Mouse (Mus musculus) stomach, embryonic 14.5 days (tissue): Measurements from ENCODE around the gene G6pc3. TPM values are rescaled to one million over a fixed set of nuclear protein-coding genes. Genes with fewer than 3 reads are reported as not detected.
"Not testable (repeated sequence)": the region's sequence is repeated elsewhere in the genome, so short reads cannot be mapped to it uniquely, and the experiment has no call there.

Experiments
- ATAC-seq: fragments of 200-750 bp; cut with Nextera tagmentation; 2 replicates; pipeline ENCODE4 v1.8.0; 2017; ENCODE audit warnings: low read depth, moderate TSS enrichment; ENCODE audit not compliant: insufficient number of reproducible peaks, insufficient read depth, low FRiP score
- H3K27ac ChIP-seq: fragments of 300-500 bp; sonication (generic); 2 replicates; pipeline ENCODE4 v1.5.1; 2014; ENCODE audit warnings: mild to moderate bottlenecking, low read length, moderate library complexity, mixed read lengths
- H3K27me3 ChIP-seq: fragments of 300-500 bp; sonication (generic); 2 replicates; pipeline ENCODE4 v1.6.1; 2014; ENCODE audit warnings: low read length, control low read depth, mixed read lengths; ENCODE audit not compliant: control insufficient read depth, insufficient read depth
- H3K36me3 ChIP-seq: fragments of 300-500 bp; sonication (generic); 2 replicates; pipeline ENCODE4 v1.6.1; 2014; ENCODE audit warnings: mild to moderate bottlenecking, control low read depth, low read length, moderate library complexity, mixed read lengths; ENCODE audit not compliant: control insufficient read depth, insufficient read depth
- H3K4me1 ChIP-seq: fragments of 300-500 bp; sonication (generic); 2 replicates; pipeline ENCODE4 v1.6.1; 2014; ENCODE audit warnings: low read length, control low read depth, mixed read lengths; ENCODE audit not compliant: control insufficient read depth, insufficient read depth
- H3K4me2 ChIP-seq: fragments of 300-500 bp; sonication (generic); replicated peaks from 2 replicates; pipeline ENCODE4 v1.6.1; 2014; ENCODE audit warnings: low read depth, low read length, control low read depth
- H3K4me3 ChIP-seq: fragments of 300-500 bp; sonication (generic); 2 replicates; pipeline ENCODE4 v1.5.1; 2014; ENCODE audit warnings: low read depth, low read length, control low read depth
- H3K9ac ChIP-seq: fragments of 300-500 bp; sonication (generic); replicated peaks from 2 replicates; pipeline ENCODE4 v1.6.1; 2014; ENCODE audit warnings: low read depth, mild to moderate bottlenecking, control low read depth, low read length, moderate library complexity, mixed read lengths
- H3K9me3 ChIP-seq: fragments of 300-500 bp; sonication (generic); 2 replicates; pipeline ENCODE4 v1.6.1; 2016; ENCODE audit warnings: low read depth, low read length, control low read depth; ENCODE audit not compliant: control insufficient read depth
- WGBS: fragments of 180-500 bp; shearing (Covaris S2); extraction: QIAGEN DNeasy Blood & Tissue Kit; methylation state at CpG from one replicate; pipeline ENCODE4 v1.1.7; 2014; 5-methylcytosine and 5-hydroxymethylcytosine counted together
- polyA plus RNA-seq: library from polyadenylated mRNA; unstranded; fragments of >200 nt; fragmentation: Nextera tagmentation; extraction: Ambion mirVana; gene quantifications from 2 replicates; pipeline ENCODE4 v1.2.1, GENCODE M21; 2014

G6pc3 gene
- polyA plus RNA-seq, 1 experiment from 2014 or later: 36.6 TPM

- no peak for ATAC-seq
- Histone ChIP-seq H3K27me3 (peaks cover 42% of the 10 kb centered on the region), H3K4me2 (no peak overlapping the region; the same call in 1 of the 2 replicates), H3K27ac (no peak overlapping the region), H3K4me1 (peaks cover 14% of the 10 kb centered on the region; the same call in 1 of the 2 replicates), H3K4me3 (no peak overlapping the region), H3K36me3 (no peaks in the 10 kb centered on the region; the same call in 1 of the 2 replicates), H3K9me3 (no peaks in the 10 kb centered on the region), H3K9ac (no peak overlapping the region)
- WGBS: 12% methylated on average over 34 of the region's 34 CpGs
Observed at GRCm38 (mm10) chr11:102147213-102147989, 42.0 kb upstream of the G6pc3 start.

- H3K9me3 ChIP-seq: no peaks in the 10 kb centered on the region
- peak within 1 kb of the TSS; percentile 53 for H3K9ac ChIP-seq
- no peaks in the 10 kb centered on the region for H3K27me3 ChIP-seq
- under 1% methylated on average over 37 of the region's 37 CpGs for WGBS
- H3K36me3 ChIP-seq: peaks cover 9% of the 10 kb centered on the region; the same call in 1 of the 2 replicates
- H3K27ac ChIP-seq: peak within 1 kb of the TSS; percentile 40; the same call in 1 of the 2 replicates
- peaks cover 6% of the 10 kb centered on the region for H3K4me1 ChIP-seq
- ATAC-seq: peak; percentile 76; the same call in 1 of the 2 replicates
- peak within 1 kb of the TSS; percentile 92 for H3K4me2 ChIP-seq
- peak within 1 kb of the TSS; percentile 60 for H3K4me3 ChIP-seq
Observed at GRCm38 (mm10) chr11:102156039-102156785, 33.2 kb upstream of the G6pc3 start, which contains the start of gene Tmem101. Gene Tmem101 (minus strand): TSS chr11:102156404.

- Histone ChIP-seq H3K4me2 (peak overlapping the region; percentile 92; the same call in 1 of the 2 replicates), H3K4me1 (peaks cover 6% of the 10 kb centered on the region), H3K36me3 (peaks cover 14% of the 10 kb centered on the region; the same call in 1 of the 2 replicates), H3K4me3 (peak overlapping the region; percentile 60; the same call in 1 of the 2 replicates), H3K27me3 (no peaks in the 10 kb centered on the region), H3K9ac (no peak overlapping the region), H3K27ac (no peak overlapping the region), H3K9me3 (no peaks in the 10 kb centered on the region)
- 9% methylated on average over 1 of the region's 1 CpGs for WGBS
- no peak for ATAC-seq
Observed at GRCm38 (mm10) chr11:102156786-102157089, 32.7 kb upstream of the G6pc3 start.

GRCm38 (mm10) chr11:102158024-102158423 lies 31.4 kb upstream of the G6pc3 start:
- H3K27me3 ChIP-seq, H3K9me3 ChIP-seq, H3K27ac ChIP-seq, H3K4me1 ChIP-seq, H3K4me2 ChIP-seq, ATAC-seq, H3K4me3 ChIP-seq, H3K9ac ChIP-seq: not testable (repeated sequence)
- 73% methylated on average over 2 of the region's 2 CpGs for WGBS
- peaks cover 19% of the 10 kb centered on the region for H3K36me3 ChIP-seq

- H3K4me1 ChIP-seq: peaks cover 6% of the 10 kb centered on the region
- no peaks in the 10 kb centered on the region for H3K9me3 ChIP-seq
- no peak for ATAC-seq
- H3K9ac ChIP-seq: no peak overlapping the region
- 67% methylated on average over 5 of the region's 5 CpGs for WGBS
- no peak overlapping the region for H3K4me2 ChIP-seq
- no peak overlapping the region for H3K27ac ChIP-seq
- H3K36me3 ChIP-seq: peaks cover 27% of the 10 kb centered on the region
- H3K4me3 ChIP-seq: no peak overlapping the region
- H3K27me3 ChIP-seq: no peaks in the 10 kb centered on the region
Observed at GRCm38 (mm10) chr11:102159781-102160180, 29.6 kb upstream of the G6pc3 start.

- no peaks in the 10 kb centered on the region for H3K9me3 ChIP-seq
- WGBS: 33% methylated on average over 6 of the region's 6 CpGs
- H3K27me3 ChIP-seq: no peaks in the 10 kb centered on the region
- H3K4me1 ChIP-seq: no peaks in the 10 kb centered on the region
- H3K27ac ChIP-seq: no peak overlapping the region
- H3K4me2 ChIP-seq: no peak overlapping the region
- no peak overlapping the region for H3K4me3 ChIP-seq
- H3K9ac ChIP-seq: no peak overlapping the region
- peaks cover 64% of the 10 kb centered on the region for H3K36me3 ChIP-seq
- ATAC-seq: no peak
Observed at GRCm38 (mm10) chr11:102165971-102166722, 23.3 kb upstream of the G6pc3 start.

GRCm38 (mm10) chr11:102167539-102167938 lies 21.9 kb upstream of the G6pc3 start:
- no peak for ATAC-seq
- Histone ChIP-seq H3K9me3 (no peaks in the 10 kb centered on the region), H3K27ac (no peak overlapping the region), H3K9ac (no peak overlapping the region), H3K4me1 (no peaks in the 10 kb centered on the region), H3K27me3 (no peaks in the 10 kb centered on the region), H3K4me3 (no peak overlapping the region), H3K4me2 (no peak overlapping the region), H3K36me3 (peaks cover 58% of the 10 kb centered on the region)
- 88% methylated on average over 5 of the region's 5 CpGs for WGBS

- Histone ChIP-seq H3K9me3 (no peaks in the 10 kb centered on the region), H3K27me3 (no peaks in the 10 kb centered on the region), H3K27ac (no peak overlapping the region), H3K4me1 (no peaks in the 10 kb centered on the region), H3K4me2 (no peak overlapping the region), H3K36me3 (peaks cover 54% of the 10 kb centered on the region), H3K9ac (no peak overlapping the region), H3K4me3 (no peak overlapping the region)
- WGBS: 92% methylated on average over 5 of the region's 5 CpGs
- ATAC-seq: no peak
Observed at GRCm38 (mm10) chr11:102168689-102169088, 20.7 kb upstream of the G6pc3 start.
